Mouse (Mus musculus): ENCODE measurements around the gene Btbd35f25. TPM values are rescaled to one million over a fixed set of nuclear protein-coding genes. Genes with fewer than 3 reads are reported as not detected.
"Not testable (repeated sequence)": the region's sequence is repeated elsewhere in the genome, so short reads cannot be mapped to it uniquely, and the experiment has no call there.

The Btbd35f25 gene
- not detected in 2 replicates for polyA plus RNA-seq (2015; fragmentation: Nextera tagmentation; extraction: Ambion mirVana)

GRCm38 (mm10) chrX:31717056-31717455 is at the start of gene Btbd35f25:
Gene Btbd35f25, minus strand, starts transcription at chrX:31717156.
- 82% methylated on average over 4 of the region's 4 CpGs for WGBS

GRCm38 (mm10) chrX:31766255-31766654 is 49.3 kb upstream of the Btbd35f25 start:
- no peaks in the 10 kb centered on the region for H3K27me3 ChIP-seq
- H3K27ac ChIP-seq: no peak overlapping the region
- no peak overlapping the region for H3K4me3 ChIP-seq
- H3K9ac ChIP-seq: no peak overlapping the region
- no peak for ATAC-seq (ENCODE audit: insufficient number of reproducible peaks, low FRiP score, low TSS enrichment, low read depth)
- peaks cover 49% of the 10 kb centered on the region for H3K9me3 ChIP-seq
- H3K4me2 ChIP-seq: no peak overlapping the region
- H3K36me3 ChIP-seq: no peaks in the 10 kb centered on the region
- no peaks in the 10 kb centered on the region for H3K4me1 ChIP-seq

More at GRCm38 (mm10) chrX:31717056-31717455, at the start of gene Btbd35f25:
- not testable (repeated sequence) for ATAC-seq (ENCODE audit: insufficient number of reproducible peaks, low FRiP score, low TSS enrichment, low read depth); H3K36me3 ChIP-seq; H3K9ac ChIP-seq; H3K9me3 ChIP-seq; H3K27ac ChIP-seq; H3K4me3 ChIP-seq; H3K4me2 ChIP-seq; H3K27me3 ChIP-seq; H3K4me1 ChIP-seq

DNA sequence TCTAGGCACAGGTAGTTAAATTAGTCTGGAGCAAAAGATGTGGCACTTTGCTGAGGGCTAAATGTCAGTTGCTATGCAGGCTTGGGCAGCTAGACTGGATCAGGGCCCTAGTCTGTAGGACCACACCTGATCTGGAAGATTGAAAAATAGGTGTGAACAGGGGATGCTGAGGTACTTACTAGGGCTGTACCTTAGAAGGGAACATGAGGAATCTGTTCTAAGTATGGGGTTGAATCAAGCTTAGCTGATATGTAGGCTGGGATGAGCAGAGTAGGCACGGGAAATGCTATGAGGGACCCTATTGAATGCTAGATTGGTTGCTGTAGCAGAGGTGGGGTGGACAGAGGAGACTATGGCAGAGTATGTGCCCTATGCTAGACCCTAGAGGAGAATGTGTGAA is 47.0 kb upstream of the Btbd35f25 start:
- ATAC-seq (ENCODE audit: insufficient number of reproducible peaks, low FRiP score, low TSS enrichment, low read depth): no peak
- WGBS: 95% methylated on average over 1 of the region's 1 CpGs
- H3K4me1 ChIP-seq: no peaks in the 10 kb centered on the region
- no peaks in the 10 kb centered on the region for H3K36me3 ChIP-seq
- H3K4me3 ChIP-seq: no peak overlapping the region
- peaks cover 56% of the 10 kb centered on the region for H3K9me3 ChIP-seq
- no peaks in the 10 kb centered on the region for H3K27me3 ChIP-seq
- H3K4me2 ChIP-seq: no peak overlapping the region
- no peak overlapping the region for H3K9ac ChIP-seq
- no peak overlapping the region for H3K27ac ChIP-seq

DNA sequence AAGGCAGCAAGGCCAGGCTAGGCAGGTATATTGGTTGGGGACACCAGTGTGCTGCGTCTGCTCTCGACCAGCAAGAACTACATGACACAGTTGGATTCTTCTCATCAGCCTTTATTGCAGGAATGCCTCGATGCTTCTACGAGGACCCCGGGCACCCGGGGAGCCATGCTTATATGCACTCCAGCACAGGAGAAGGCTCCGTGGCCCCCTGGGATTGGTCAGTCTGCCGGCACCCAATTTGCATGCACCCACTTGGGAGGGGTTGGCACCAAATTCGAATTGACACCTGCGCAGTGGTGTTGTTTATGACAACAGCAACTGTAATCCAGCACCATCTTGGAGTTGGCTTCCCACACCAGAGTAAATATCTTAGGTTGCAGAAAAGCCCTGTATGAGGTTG is 28.1 kb upstream of the Btbd35f25 start:
- ATAC-seq (ENCODE audit: insufficient number of reproducible peaks, low FRiP score, low TSS enrichment, low read depth): peak; percentile 44; the same call in 1 of the 2 replicates
- Histone ChIP-seq H3K27me3 (no peaks in the 10 kb centered on the region), H3K9ac (no peak overlapping the region), H3K36me3 (no peaks in the 10 kb centered on the region), H3K4me3 (no peak overlapping the region), H3K9me3 (peaks cover 18% of the 10 kb centered on the region), H3K4me2 (no peak overlapping the region), H3K4me1 (no peaks in the 10 kb centered on the region), H3K27ac (no peak overlapping the region)
- 84% methylated on average over 10 of the region's 10 CpGs for WGBS

DNA sequence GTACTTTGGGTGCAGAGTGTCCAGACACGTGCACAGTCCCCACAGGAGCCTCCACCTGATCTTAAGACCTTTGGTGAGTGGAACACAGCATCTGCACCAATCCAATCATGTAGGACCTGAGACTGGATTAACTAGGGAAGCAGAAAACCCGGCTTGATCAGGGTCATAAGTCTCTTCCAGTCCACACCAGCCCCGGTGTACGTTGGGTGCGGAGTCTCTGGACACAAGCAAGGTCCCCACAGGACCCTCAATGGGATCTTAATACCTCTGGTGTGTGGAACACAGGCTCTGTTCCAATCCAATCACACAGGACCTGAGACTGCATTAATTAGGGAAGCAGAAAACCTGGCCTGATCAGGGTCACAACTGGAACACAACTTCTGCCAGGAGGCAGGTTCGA is 20.0 kb upstream of the Btbd35f25 start:
- H3K9me3 ChIP-seq: peaks cover 14% of the 10 kb centered on the region; the same call in 1 of the 2 replicates
- WGBS: 72% methylated on average over 6 of the region's 6 CpGs

More for the DNA sequence above, 20.0 kb upstream of the Btbd35f25 start:
- Histone ChIP-seq H3K4me2 (no peak overlapping the region), H3K4me3 (no peak overlapping the region), H3K9ac (no peak overlapping the region), H3K27me3 (no peaks in the 10 kb centered on the region), H3K27ac (no peak overlapping the region), H3K4me1 (no peaks in the 10 kb centered on the region), H3K36me3 (no peaks in the 10 kb centered on the region)
- no peak; the same call in 1 of the 2 replicates for ATAC-seq (ENCODE audit: insufficient number of reproducible peaks, low FRiP score, low TSS enrichment, low read depth)

Other genes with a start within 250 kb of the Btbd35f25 start
- gene Gm21883, start 142.9 kb downstream of the Btbd35f25 start, polyA plus RNA-seq (2015; fragmentation: Nextera tagmentation; extraction: Ambion mirVana): not detected in 2 replicates
- not detected in 2 replicates for gene Spin2e, start 98.2 kb downstream of the Btbd35f25 start, polyA plus RNA-seq (2015; fragmentation: Nextera tagmentation; extraction: Ambion mirVana)
- not detected in 2 replicates for gene Gm21637, start 244.9 kb upstream of the Btbd35f25 start, polyA plus RNA-seq (2015; fragmentation: Nextera tagmentation; extraction: Ambion mirVana)

All from limb, embryonic 15.5 days (tissue).